Mouse (Mus musculus) myocyte (in vitro differentiated cells): ENCODE measurements around the gene Acsm2.

Experiments used
- POLR2A ChIP-seq: IDR thresholded peaks from one replicate; pipeline ENCODE4 v1.6.1; 2011; ENCODE audit warnings: low read depth, mild to moderate bottlenecking, control low read depth, moderate library complexity; ENCODE audit not compliant: insufficient read length
- TCF12 ChIP-seq: IDR thresholded peaks from one replicate; pipeline ENCODE4 v1.6.1; 2011; ENCODE audit warnings: mild to moderate bottlenecking, control low read depth; ENCODE audit not compliant: poor library complexity, insufficient read depth, severe bottlenecking
- USF1 ChIP-seq: IDR thresholded peaks from one replicate; pipeline ENCODE4 v1.6.1; 2011; ENCODE audit warnings: low read depth, mild to moderate bottlenecking, control low read depth, moderate library complexity

DNA sequence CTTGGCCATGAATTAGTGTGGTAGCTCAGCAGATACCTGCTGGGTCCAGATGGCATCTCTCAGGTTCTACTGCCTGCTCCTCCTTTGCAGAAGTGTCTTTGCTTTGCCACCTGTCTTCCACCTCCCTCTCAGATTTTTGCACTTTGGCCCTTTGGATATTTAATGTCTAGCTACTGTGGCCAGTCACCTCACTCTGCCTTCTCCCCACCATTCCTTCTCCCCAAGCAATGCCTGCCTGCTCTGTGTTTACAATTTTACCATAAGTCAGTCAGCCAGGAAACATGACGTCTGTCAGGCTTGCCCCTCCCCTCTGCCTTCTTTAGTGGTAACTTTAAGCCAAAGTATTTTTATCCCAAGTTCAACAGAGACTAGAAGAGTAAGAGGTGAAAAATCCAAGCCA is 62.4 kb downstream of the Acsm2 start:
- no peak for TF ChIP-seq POLR2A
- TF ChIP-seq TCF12: no peak
- TF ChIP-seq USF1: no peak
